Mouse (Mus musculus) yolk sac, embryonic 10.5 days (tissue): Measurements from ENCODE around the gene Krt27.
A peak's percentile ranks its signal among the peaks of the same experiment; 100 is the strongest.

Experiments
- DNase-seq: peaks from one replicate; pipeline ENCODE4 v3.0.0-alpha.2; 2017; ENCODE audit warnings: low spot score

Gene Krt27

DNA sequence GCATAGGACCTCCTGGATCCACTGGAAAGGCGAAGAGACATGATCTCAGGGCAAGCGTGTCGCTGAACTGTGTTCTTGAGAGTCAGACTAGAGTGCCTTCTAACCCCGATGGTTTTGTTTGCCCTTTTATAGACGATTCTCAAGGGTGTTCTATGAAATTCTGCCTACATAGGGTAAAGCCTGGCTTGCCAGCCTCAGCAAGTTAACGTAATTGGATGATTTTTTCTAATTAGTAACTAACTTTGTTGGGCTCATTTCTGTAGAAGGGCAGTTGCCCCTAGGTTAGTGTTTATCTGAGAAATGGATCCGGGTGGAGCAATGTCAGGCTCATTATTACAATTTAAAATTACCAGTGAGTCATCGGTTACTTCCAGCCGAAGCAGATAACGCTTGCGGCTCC lies 28.1 kb downstream of the Krt27 start, which contains the start of gene Krt25:
Gene Krt25 (minus strand): TSS at position 101 of the 400 bp plus-strand sequence.
- DNase-seq: no peak

DNA sequence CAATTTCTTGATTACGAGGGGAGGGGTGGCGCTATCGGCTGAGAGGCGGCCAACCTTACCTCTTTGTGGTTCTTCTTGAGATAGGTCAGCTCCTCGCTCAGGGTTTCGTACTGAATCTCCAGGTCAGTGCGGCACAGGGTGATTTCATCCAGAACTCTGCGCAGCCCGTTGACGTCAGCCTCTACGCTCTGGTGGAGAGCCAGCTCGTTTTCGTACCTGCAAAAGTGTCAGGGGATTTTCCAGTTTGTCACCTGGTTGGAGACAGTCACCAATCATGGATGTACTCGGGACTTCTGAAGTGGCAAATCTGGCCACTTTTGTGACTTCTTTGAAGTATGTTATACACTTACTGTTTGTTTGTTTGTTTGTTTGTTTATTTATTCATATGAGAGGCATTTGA lies 29.8 kb downstream of the Krt27 start:
- DNase-seq: no peak

DNA sequence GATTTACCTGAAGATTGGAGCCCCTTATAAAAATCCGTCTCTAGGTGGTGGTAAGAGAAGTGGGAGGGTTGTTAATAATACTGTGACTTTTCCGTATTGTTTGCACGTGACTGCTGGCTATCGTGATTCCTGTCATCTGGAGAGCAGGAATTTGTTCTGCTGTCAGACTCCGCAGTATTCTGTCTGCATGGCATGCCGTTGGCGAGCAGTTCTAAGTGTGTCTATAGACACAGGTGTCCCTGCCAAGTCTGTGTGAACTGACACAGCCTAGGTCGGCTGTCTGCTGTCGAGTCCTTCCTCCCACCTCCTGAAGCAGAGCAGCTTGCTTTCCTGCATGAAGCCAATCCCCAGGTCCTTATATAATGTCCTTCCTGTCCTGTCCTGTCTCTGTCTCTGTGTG lies 31.8 kb downstream of the Krt27 start:
- DNase-seq: no peak

DNA sequence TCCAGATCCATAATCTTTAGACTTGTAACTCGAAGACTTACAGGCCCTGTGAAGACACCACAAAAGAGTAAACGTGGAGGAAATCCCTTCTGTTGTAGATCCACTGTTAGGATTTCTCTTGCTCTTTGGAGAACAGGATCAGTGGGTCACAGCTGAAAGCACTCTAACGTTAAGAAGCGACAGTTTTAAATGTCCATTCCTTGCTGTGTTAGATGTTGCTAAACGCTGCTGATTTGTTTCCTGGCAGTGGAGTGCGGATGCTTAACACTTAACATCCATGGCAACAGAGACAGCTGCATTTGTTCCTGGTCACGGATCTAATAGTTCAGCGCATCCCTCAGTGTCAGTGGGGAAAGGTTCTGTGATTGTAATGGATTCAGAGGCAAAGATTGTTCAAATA lies 34.4 kb downstream of the Krt27 start:
- DNase-seq: no peak

DNA sequence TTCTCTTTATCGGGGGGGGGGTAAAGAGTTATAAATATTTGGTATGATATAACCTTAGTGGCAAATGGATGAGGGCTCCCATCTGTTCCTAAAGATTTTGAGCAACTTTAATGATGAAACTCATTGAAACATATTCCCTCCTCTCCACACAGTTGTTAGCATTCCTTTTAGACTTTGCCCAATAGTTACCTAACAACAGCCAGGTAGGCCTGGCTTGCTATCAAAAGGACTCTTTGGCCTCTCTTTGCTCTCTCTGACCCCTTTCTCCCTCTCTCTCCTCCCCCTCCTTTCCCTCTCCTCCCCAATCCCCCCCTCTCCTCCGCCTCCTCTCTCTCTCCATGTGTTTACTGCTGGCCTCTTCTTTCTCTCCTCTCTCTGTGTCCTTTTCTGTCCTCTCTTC lies 36.3 kb downstream of the Krt27 start:
- DNase-seq: no peak

DNA sequence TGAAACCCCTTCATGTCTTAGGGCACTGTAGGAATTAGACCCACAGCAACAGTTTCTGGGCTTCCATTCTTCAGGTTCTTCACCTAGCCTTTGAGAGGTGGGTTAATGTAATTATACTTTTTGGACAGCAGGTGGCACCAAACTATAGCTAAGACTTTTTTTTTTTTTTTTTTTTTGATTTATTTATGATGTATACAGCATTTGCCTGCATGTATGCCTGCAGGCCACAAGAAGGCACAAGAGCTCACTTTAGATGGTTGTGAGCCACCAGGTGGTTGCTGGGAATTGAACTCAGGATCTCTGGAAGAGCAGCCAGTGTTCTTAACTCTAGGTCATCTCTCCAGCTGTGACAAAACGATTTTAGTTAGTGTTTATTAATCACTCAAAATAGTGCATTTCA lies 40.0 kb downstream of the Krt27 start:
- DNase-seq: no peak

DNA sequence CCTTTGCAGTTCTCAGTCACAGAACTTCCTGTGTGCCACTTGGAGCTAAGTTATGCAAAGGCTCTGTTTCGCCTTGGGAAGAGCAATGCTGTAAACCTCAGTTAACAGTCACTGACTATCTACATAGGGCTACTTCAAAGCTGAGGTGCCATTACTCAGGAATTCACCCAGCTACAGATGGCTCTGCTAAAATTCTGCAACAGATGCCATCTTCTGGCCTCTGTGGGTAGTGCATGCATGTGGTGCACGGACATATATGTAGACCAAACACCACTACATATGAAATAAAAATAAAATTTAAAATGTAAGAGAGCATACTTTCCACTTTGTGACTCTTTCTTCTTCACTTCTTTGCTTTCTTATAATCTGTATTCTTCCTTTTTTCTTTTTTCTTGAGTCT lies 43.3 kb downstream of the Krt27 start:
- DNase-seq: peak; percentile 25
